Mouse (Mus musculus) CH12.LX (cell line): ENCODE data around the gene Btnl4. TPM values are rescaled to one million over a fixed set of nuclear protein-coding genes. Genes with fewer than 3 reads are reported as not detected.
"Not testable (repeated sequence)": the region's sequence is repeated elsewhere in the genome, so short reads cannot be mapped to it uniquely, and the experiment has no call there.

ENCODE experiments used
- DNase-seq: peaks from one replicate; pipeline ENCODE4 v3.0.0-alpha.2; 2013; ENCODE audit errors: extremely low read depth
- H3K27ac ChIP-seq: 2 replicates; pipeline ENCODE4 v1.5.1; 2012; ENCODE audit warnings: low read depth, mild to moderate bottlenecking, control low read depth, moderate library complexity; ENCODE audit not compliant: insufficient read depth
- H3K27me3 ChIP-seq: replicated peaks from 2 replicates; pipeline ENCODE3; 2012; ENCODE audit warnings: inconsistent platforms
- H3K36me3 ChIP-seq, 2 experiments: replicated peaks in 1 of 2; 2 replicates each; pipeline versions ENCODE3 to v1.6.1; 2012; ENCODE audit warnings: inconsistent platforms in 1 of 2, low read length in 1 of 2, mild to moderate bottlenecking in 1 of 2, mixed read lengths in 1 of 2, moderate library complexity in 1 of 2; ENCODE audit not compliant: control insufficient read depth in 1 of 2, insufficient read depth in 1 of 2
- H3K4me1 ChIP-seq, 2 experiments: 2 replicates each; pipeline ENCODE4 v1.6.1; 2012; ENCODE audit warnings: inconsistent platforms in 1 of 2, moderate library complexity in 1 of 2; ENCODE audit not compliant: insufficient read depth in 2 of 2, control insufficient read depth in 1 of 2
- H3K4me2 ChIP-seq: 2 replicates; pipeline ENCODE4 v1.6.1; 2012; ENCODE audit warnings: low read depth, mild to moderate bottlenecking, control low read depth; ENCODE audit not compliant: poor library complexity, insufficient read depth, severe bottlenecking
- H3K4me3 ChIP-seq, 3 experiments: fragments of 150-350 bp in 1 of 3; sonication (generic) in 1 of 3; replicated peaks in 1 of 3; 2 replicates each; pipeline versions ENCODE3 to v1.5.1; 2011 to 2012; ENCODE audit warnings: low read depth in 2 of 3, low read length in 2 of 3, mild to moderate bottlenecking in 2 of 3, moderate library complexity in 2 of 3, control low read depth in 1 of 3, improper control_type of control experiment in 1 of 3, inconsistent platforms in 1 of 3, mixed read lengths in 1 of 3; ENCODE audit not compliant: poor library complexity in 1 of 3
- H3K79me2 ChIP-seq: replicated peaks from 2 replicates; pipeline ENCODE4 v1.6.1; 2012; ENCODE audit warnings: mild to moderate bottlenecking, moderate library complexity; ENCODE audit not compliant: control insufficient read depth, poor library complexity, insufficient read depth, severe bottlenecking; ENCODE audit errors: extremely low read depth
- H3K9ac ChIP-seq: 2 replicates; pipeline ENCODE4 v1.6.1; 2012; ENCODE audit warnings: low read depth, mild to moderate bottlenecking, control low read depth, moderate library complexity; ENCODE audit not compliant: insufficient read depth
- H3K9me3 ChIP-seq: replicated peaks from 2 replicates; pipeline ENCODE3; 2012; ENCODE audit warnings: low read length, inconsistent platforms, mixed read lengths
- CTCF ChIP-seq, 2 experiments: IDR thresholded peaks in 1 of 2; conservative IDR thresholded peaks in 1 of 2; 2 replicates each; pipeline ENCODE4 v1.5.1; 2011 to 2012; ENCODE audit warnings: low read depth in 2 of 2, low read length in 2 of 2, improper control_type of control experiment in 1 of 2, inconsistent platforms in 1 of 2, mild to moderate bottlenecking in 1 of 2, moderate library complexity in 1 of 2
- E2F4 ChIP-seq: IDR thresholded peaks from 2 replicates; pipeline ENCODE4 v1.6.1; 2011; ENCODE audit warnings: low read depth, low read length, improper control_type of control experiment; ENCODE audit not compliant: insufficient replicate concordance
- ELF1 ChIP-seq: IDR thresholded peaks from 2 replicates; pipeline ENCODE4 v1.6.1; 2014; ENCODE audit warnings: low read depth, mild to moderate bottlenecking, inconsistent platforms, low read length, improper control_type of control experiment
- KAT2A ChIP-seq: IDR thresholded peaks from 2 replicates; pipeline ENCODE4 v1.6.1; 2012; ENCODE audit warnings: low read length, improper control_type of control experiment, inconsistent platforms; ENCODE audit not compliant: insufficient replicate concordance
- MAX ChIP-seq: IDR thresholded peaks from 2 replicates; pipeline ENCODE4 v1.6.1; 2011; ENCODE audit warnings: low read length, improper control_type of control experiment
- MAZ ChIP-seq: IDR thresholded peaks from 2 replicates; pipeline ENCODE4 v1.6.1; 2012; ENCODE audit warnings: low read depth, mild to moderate bottlenecking, inconsistent platforms, low read length, improper control_type of control experiment, moderate library complexity
- MEF2A ChIP-seq: IDR thresholded peaks from 2 replicates; pipeline ENCODE4 v1.6.1; 2014; ENCODE audit warnings: low read depth, mild to moderate bottlenecking, inconsistent platforms, low read length, improper control_type of control experiment, borderline replicate concordance
- MYC ChIP-seq: IDR thresholded peaks from 2 replicates; pipeline ENCODE4 v1.6.1; 2011; ENCODE audit warnings: low read depth, mild to moderate bottlenecking, improper control_type of control experiment, low read length
- POLR2A ChIP-seq: IDR thresholded peaks from 2 replicates; pipeline ENCODE4 v1.6.1; 2011; ENCODE audit warnings: low read depth, mild to moderate bottlenecking, improper control_type of control experiment, low read length
- RAD21 ChIP-seq: IDR thresholded peaks from 2 replicates; pipeline ENCODE4 v1.6.1; 2011; ENCODE audit warnings: low read depth, mild to moderate bottlenecking, low read length, improper control_type of control experiment, moderate library complexity
- TBP ChIP-seq: conservative IDR thresholded peaks from 2 replicates; pipeline ENCODE4 v1.6.1; 2011; ENCODE audit warnings: low read depth, low read length, improper control_type of control experiment
- UBTF ChIP-seq: IDR thresholded peaks from 2 replicates; pipeline ENCODE4 v1.6.1; 2012; ENCODE audit warnings: low read depth, mild to moderate bottlenecking, inconsistent platforms, low read length, improper control_type of control experiment, moderate library complexity
- USF2 ChIP-seq: conservative IDR thresholded peaks from 2 replicates; pipeline ENCODE4 v1.6.1; 2011; ENCODE audit warnings: low read depth, low read length, improper control_type of control experiment
- dilution Hi-C: fragments of 300-500 bp; cut with MboI; formaldehyde crosslinking; loops from 2 replicates; pipeline ENCODE4 v1.14.3; 2020; ENCODE audit warnings: low sequenced_read_pairs; ENCODE audit not compliant: extremely low pct_unique_long_range_greater_than_20kb, extremely low pct_ligation_motif_present
- in situ Hi-C: fragments of 300-500 bp; cut with MboI; formaldehyde crosslinking; loops from 3 replicates; pipeline ENCODE4 v1.14.3; 2019; ENCODE audit warnings: low sequenced_read_pairs, low pct_ligation_motif_present, low pct_unique_long_range_greater_than_20kb, mixed read lengths
- polyA plus RNA-seq: library from polyadenylated mRNA; unstranded; fragments of >175 nt; gene quantifications from 2 replicates; pipeline ENCODE4 v1.2.1, GENCODE M21; 2012; ENCODE audit warnings: low read depth; ENCODE audit not compliant: insufficient read length
- total RNA-seq, 2 experiments: library from RNA; depleted of rRNA; stranded (reverse); fragments of 300-350 nt in 1 of 2; fragments of >200 nt in 1 of 2; gene quantifications; 2 replicates each; pipeline ENCODE4 v1.2.3; 2012 to 2014

Btnl4 gene
- total and polyA plus RNA-seq, 3 experiments, result not detected

GRCm38 (mm10) chr17:34507591-34507990, 30.5 kb upstream of the Btnl4 start:
- dilution Hi-C loops, result no loop called here
- DNase-seq, result no peak
- Histone ChIP-seq H3K9ac (no peak overlapping the region), H3K9me3 (no peaks in the 10 kb centered on the region), H3K27me3 (no peaks in the 10 kb centered on the region), H3K4me1 (no peaks in the 10 kb centered on the region), H3K4me2 (no peak overlapping the region), H3K36me3 (no peaks in the 10 kb centered on the region), H3K79me2 (no peaks in the 10 kb centered on the region), H3K27ac (no peak overlapping the region), H3K4me3 (no peak overlapping the region)
- in situ Hi-C loops, result no loop called here
- TF ChIP-seq POLR2A, result no peak
- no peak for TF ChIP-seq MAX
- TF ChIP-seq CTCF (conservative IDR thresholded peaks at IDR 0.05 in 1 of 2, IDR thresholded peaks at IDR 0.05 in 1 of 2; ENCODE audit: low read depth in 2 of 2, low read length in 2 of 2), result no peak
- TF ChIP-seq MYC, result no peak
- no peak for TF ChIP-seq TBP
- no peak for TF ChIP-seq MEF2A
- no peak for TF ChIP-seq UBTF
- no peak for TF ChIP-seq KAT2A
- no peak for TF ChIP-seq USF2
- TF ChIP-seq MAZ, result no peak
- TF ChIP-seq ELF1, result no peak
- TF ChIP-seq RAD21, result no peak
- no peak for TF ChIP-seq E2F4

DNA sequence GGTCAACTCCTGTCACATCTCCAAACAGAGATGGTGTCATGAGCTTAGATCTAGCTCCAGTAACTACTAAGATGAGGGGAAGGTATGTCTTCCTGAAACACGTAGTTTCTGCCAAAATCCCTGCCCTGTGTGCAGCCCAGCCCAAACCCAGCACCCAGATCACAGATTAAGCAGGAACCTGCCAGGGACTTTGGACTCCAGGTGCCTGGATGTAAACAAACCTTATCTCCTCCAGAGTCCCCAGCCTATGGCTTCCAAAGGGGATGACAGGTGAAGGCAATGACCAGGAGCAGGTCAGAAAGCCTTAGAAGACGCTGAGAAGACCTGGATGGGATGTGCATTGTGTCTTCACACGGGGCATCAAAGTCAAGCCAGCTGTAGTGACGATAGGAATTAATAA, 20.6 kb upstream of the Btnl4 start:
- DNase-seq, in situ Hi-C loops, H3K27ac ChIP-seq, H3K9me3 ChIP-seq, H3K36me3 ChIP-seq, H3K4me3 ChIP-seq, dilution Hi-C loops, H3K79me2 ChIP-seq, H3K4me1 ChIP-seq, H3K4me2 ChIP-seq, H3K9ac ChIP-seq: not testable (repeated sequence)
- peaks cover 25% of the 10 kb centered on the region for H3K27me3 ChIP-seq

- H3K4me3 ChIP-seq, dilution Hi-C loops, H3K27ac ChIP-seq, DNase-seq, H3K4me1 ChIP-seq, H3K9me3 ChIP-seq, H3K9ac ChIP-seq, H3K36me3 ChIP-seq, H3K4me2 ChIP-seq, in situ Hi-C loops, H3K79me2 ChIP-seq: not testable (repeated sequence)
- peaks cover 27% of the 10 kb centered on the region for H3K27me3 ChIP-seq
These were observed 20.2 kb upstream of the Btnl4 start for GRCm38 (mm10) chr17:34497319-34497718.
